Mouse (Mus musculus): ENCODE results near the gene Prkd2. TPM values are rescaled to one million over a fixed set of nuclear protein-coding genes. Genes with fewer than 3 reads are reported as not detected.

The Prkd2 gene
- polyA plus RNA-seq, 1 experiment from 2014 or later = 11.2 TPM

GRCm38 (mm10) chr7:16906889-16907559, 64.3 kb downstream of the Prkd2 start:
- H3K4me1 ChIP-seq (ENCODE audit: control insufficient read depth in 2 of 2, insufficient read depth in 2 of 2, low read length in 2 of 2) = peaks cover 30 to 49% of the 10 kb centered on the region in 2 experiments
- H3K27ac ChIP-seq (replicated peaks in 1 of 2; ENCODE audit: control insufficient read depth in 1 of 2, insufficient read depth in 1 of 2, low read depth in 2 of 2, low read length in 2 of 2) = no peak overlapping the region
- no peak for ATAC-seq (ENCODE audit: insufficient number of reproducible peaks, insufficient read depth, low FRiP score, low read depth)
- H3K4me2 ChIP-seq (ENCODE audit: low read length) = peak overlapping the region; percentile 24; the same call in 1 of the 2 replicates
- peaks cover 36% of the 10 kb centered on the region for H3K27me3 ChIP-seq (ENCODE audit: control insufficient read depth, insufficient read depth, low read length)
- H3K9ac ChIP-seq (ENCODE audit: low read length) = no peak overlapping the region
- no peak overlapping the region for H3K4me3 ChIP-seq (ENCODE audit: control insufficient read depth in 1 of 2, insufficient read depth in 1 of 2, low read depth in 1 of 2, low read length in 2 of 2)
- H3K9me3 ChIP-seq (ENCODE audit: control insufficient read depth, low read length) = no peaks in the 10 kb centered on the region
- H3K36me3 ChIP-seq (ENCODE audit: control insufficient read depth, insufficient read depth, low read length) = no peaks in the 10 kb centered on the region
- 87% methylated on average over 41 of the region's 41 CpGs for WGBS

- no peaks in the 10 kb centered on the region for H3K9me3 ChIP-seq (ENCODE audit: control insufficient read depth, low read length)
- peaks cover 32% of the 10 kb centered on the region for H3K27me3 ChIP-seq (ENCODE audit: control insufficient read depth, insufficient read depth, low read length)
- no peak overlapping the region; the same call in 1 of the 2 replicates for H3K9ac ChIP-seq (ENCODE audit: low read length)
- H3K4me2 ChIP-seq (ENCODE audit: low read length) = peak overlapping the region; percentile 24
- H3K4me3 ChIP-seq (ENCODE audit: control insufficient read depth in 1 of 2, insufficient read depth in 1 of 2, low read depth in 1 of 2, low read length in 2 of 2) = no peak overlapping the region
- no peak overlapping the region for H3K27ac ChIP-seq (replicated peaks in 1 of 2; ENCODE audit: control insufficient read depth in 1 of 2, insufficient read depth in 1 of 2, low read depth in 2 of 2, low read length in 2 of 2)
- WGBS = 6% methylated on average over 7 of the region's 7 CpGs
- H3K36me3 ChIP-seq (ENCODE audit: control insufficient read depth, insufficient read depth, low read length) = no peaks in the 10 kb centered on the region
- H3K4me1 ChIP-seq (ENCODE audit: control insufficient read depth in 2 of 2, insufficient read depth in 2 of 2, low read length in 2 of 2) = peaks cover 30 to 47% of the 10 kb centered on the region in 2 experiments
- no peak for ATAC-seq (ENCODE audit: insufficient number of reproducible peaks, insufficient read depth, low FRiP score, low read depth)
Measured at GRCm38 (mm10) chr7:16907842-16908241, 65.1 kb downstream of the Prkd2 start.

- WGBS = 22% methylated on average over 11 of the region's 11 CpGs
- Histone ChIP-seq H3K27ac (replicated peaks in 1 of 2; ENCODE audit: control insufficient read depth in 1 of 2, insufficient read depth in 1 of 2, low read depth in 2 of 2, low read length in 2 of 2) (no peak overlapping the region), H3K9ac (ENCODE audit: low read length) (no peak overlapping the region; the same call in 1 of the 2 replicates), H3K9me3 (ENCODE audit: control insufficient read depth, low read length) (no peaks in the 10 kb centered on the region), H3K27me3 (ENCODE audit: control insufficient read depth, insufficient read depth, low read length) (peaks cover 27% of the 10 kb centered on the region), H3K4me3 (ENCODE audit: control insufficient read depth in 1 of 2, insufficient read depth in 1 of 2, low read depth in 1 of 2, low read length in 2 of 2) (no peak overlapping the region), H3K4me2 (ENCODE audit: low read length) (peak overlapping the region; percentile 24), H3K4me1 (ENCODE audit: control insufficient read depth in 2 of 2, insufficient read depth in 2 of 2, low read length in 2 of 2) (peaks cover 30 to 47% of the 10 kb centered on the region in 2 experiments), H3K36me3 (ENCODE audit: control insufficient read depth, insufficient read depth, low read length) (no peaks in the 10 kb centered on the region)
- ATAC-seq (ENCODE audit: insufficient number of reproducible peaks, insufficient read depth, low FRiP score, low read depth) = no peak
Measured at GRCm38 (mm10) chr7:16908367-16908766, 65.7 kb downstream of the Prkd2 start.

DNA sequence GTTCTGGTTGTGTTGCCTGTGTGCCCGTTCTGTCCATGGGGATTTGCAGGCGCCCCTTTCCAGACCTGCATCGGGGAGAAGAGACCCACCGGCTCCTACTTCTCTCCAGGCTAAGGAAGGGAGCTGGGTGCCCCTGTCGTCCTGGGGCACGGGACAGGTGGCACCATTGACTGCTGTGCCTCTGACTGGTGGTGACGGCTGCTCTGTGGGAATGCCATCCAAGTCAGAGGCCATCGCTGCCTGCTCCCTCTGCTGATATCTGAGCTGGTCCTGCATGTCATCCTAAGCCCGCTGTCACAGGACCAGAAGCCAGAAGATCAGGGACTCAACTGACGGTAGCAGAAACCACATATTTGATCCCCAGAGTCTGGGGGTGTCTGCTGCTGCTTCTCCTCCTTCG, 66.2 kb downstream of the Prkd2 start:
- H3K4me3 ChIP-seq (ENCODE audit: control insufficient read depth in 1 of 2, insufficient read depth in 1 of 2, low read depth in 1 of 2, low read length in 2 of 2) = no peak overlapping the region
- peaks cover 30 to 47% of the 10 kb centered on the region in 2 experiments for H3K4me1 ChIP-seq (ENCODE audit: control insufficient read depth in 2 of 2, insufficient read depth in 2 of 2, low read length in 2 of 2)
- H3K27ac ChIP-seq (replicated peaks in 1 of 2; ENCODE audit: control insufficient read depth in 1 of 2, insufficient read depth in 1 of 2, low read depth in 2 of 2, low read length in 2 of 2) = no peak overlapping the region
- ATAC-seq (ENCODE audit: insufficient number of reproducible peaks, insufficient read depth, low FRiP score, low read depth) = no peak
- no peaks in the 10 kb centered on the region for H3K9me3 ChIP-seq (ENCODE audit: control insufficient read depth, low read length)
- 0 out of 2 replicates have a peak overlapping the region, but pooled peaks have one; percentile 18 for H3K4me2 ChIP-seq (ENCODE audit: low read length)
- 36% methylated on average over 11 of the region's 11 CpGs for WGBS
- H3K9ac ChIP-seq (ENCODE audit: low read length) = no peak overlapping the region
- H3K36me3 ChIP-seq (ENCODE audit: control insufficient read depth, insufficient read depth, low read length) = no peaks in the 10 kb centered on the region
- peaks cover 22% of the 10 kb centered on the region for H3K27me3 ChIP-seq (ENCODE audit: control insufficient read depth, insufficient read depth, low read length)

GRCm38 (mm10) chr7:16909909-16910308, 67.2 kb downstream of the Prkd2 start:
- no peaks in the 10 kb centered on the region for H3K9me3 ChIP-seq (ENCODE audit: control insufficient read depth, low read length)
- no peak for ATAC-seq (ENCODE audit: insufficient number of reproducible peaks, insufficient read depth, low FRiP score, low read depth)
- H3K9ac ChIP-seq (ENCODE audit: low read length) = no peak overlapping the region
- H3K4me2 ChIP-seq (ENCODE audit: low read length) = no peak overlapping the region
- H3K27ac ChIP-seq (replicated peaks in 1 of 2; ENCODE audit: control insufficient read depth in 1 of 2, insufficient read depth in 1 of 2, low read depth in 2 of 2, low read length in 2 of 2) = no peak overlapping the region
- H3K36me3 ChIP-seq (ENCODE audit: control insufficient read depth, insufficient read depth, low read length) = peaks cover 8% of the 10 kb centered on the region
- no peak overlapping the region for H3K4me3 ChIP-seq (ENCODE audit: control insufficient read depth in 1 of 2, insufficient read depth in 1 of 2, low read depth in 1 of 2, low read length in 2 of 2)
- H3K27me3 ChIP-seq (ENCODE audit: control insufficient read depth, insufficient read depth, low read length) = peaks cover 20% of the 10 kb centered on the region
- WGBS = 39% methylated on average over 10 of the region's 10 CpGs
- peaks cover 30 to 43% of the 10 kb centered on the region in 2 experiments for H3K4me1 ChIP-seq (ENCODE audit: control insufficient read depth in 2 of 2, insufficient read depth in 2 of 2, low read length in 2 of 2)

DNA sequence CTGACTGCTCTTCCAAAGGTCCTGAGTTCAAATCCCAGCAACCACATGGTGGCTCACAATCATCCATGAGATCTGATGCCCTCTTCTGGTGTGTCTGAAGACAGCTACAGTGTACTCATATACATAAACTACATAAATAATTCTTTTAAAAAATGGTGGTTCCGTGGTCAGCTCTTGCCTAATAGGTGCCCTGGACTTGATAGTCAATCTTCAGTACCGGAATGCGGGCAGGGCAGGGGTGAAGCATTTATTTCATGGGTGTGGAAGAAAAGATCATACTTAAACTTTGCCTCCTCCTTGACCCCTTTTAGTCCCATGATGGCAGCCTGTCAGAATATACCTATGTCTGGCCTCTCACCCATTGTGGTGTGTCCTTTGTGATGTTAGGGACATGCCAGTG, 69.2 kb downstream of the Prkd2 start:
- Histone ChIP-seq H3K27me3 (ENCODE audit: control insufficient read depth, insufficient read depth, low read length) (peaks cover 19% of the 10 kb centered on the region), H3K4me3 (ENCODE audit: control insufficient read depth in 1 of 2, insufficient read depth in 1 of 2, low read depth in 1 of 2, low read length in 2 of 2) (no peak overlapping the region), H3K36me3 (ENCODE audit: control insufficient read depth, insufficient read depth, low read length) (peaks cover 28% of the 10 kb centered on the region), H3K4me2 (ENCODE audit: low read length) (no peak overlapping the region), H3K9ac (ENCODE audit: low read length) (no peak overlapping the region), H3K9me3 (ENCODE audit: control insufficient read depth, low read length) (no peaks in the 10 kb centered on the region), H3K4me1 (ENCODE audit: control insufficient read depth in 2 of 2, insufficient read depth in 2 of 2, low read length in 2 of 2) (peaks cover 24 to 40% of the 10 kb centered on the region in 2 experiments), H3K27ac (replicated peaks in 1 of 2; ENCODE audit: control insufficient read depth in 1 of 2, insufficient read depth in 1 of 2, low read depth in 2 of 2, low read length in 2 of 2) (no peak overlapping the region)
- WGBS = 81% methylated on average over 3 of the region's 3 CpGs
- ATAC-seq (ENCODE audit: insufficient number of reproducible peaks, insufficient read depth, low FRiP score, low read depth) = no peak

- H3K4me1 ChIP-seq (ENCODE audit: control insufficient read depth in 2 of 2, insufficient read depth in 2 of 2, low read length in 2 of 2) = peaks cover 25 to 39% of the 10 kb centered on the region in 2 experiments
- WGBS = 78% methylated on average over 6 of the region's 6 CpGs
- H3K4me2 ChIP-seq (ENCODE audit: low read length) = no peak overlapping the region
- H3K27me3 ChIP-seq (ENCODE audit: control insufficient read depth, insufficient read depth, low read length) = peaks cover 16% of the 10 kb centered on the region
- H3K9ac ChIP-seq (ENCODE audit: low read length) = no peak overlapping the region
- ATAC-seq (ENCODE audit: insufficient number of reproducible peaks, insufficient read depth, low FRiP score, low read depth) = no peak
- no peak overlapping the region for H3K27ac ChIP-seq (replicated peaks in 1 of 2; ENCODE audit: control insufficient read depth in 1 of 2, insufficient read depth in 1 of 2, low read depth in 2 of 2, low read length in 2 of 2)
- no peak overlapping the region for H3K4me3 ChIP-seq (ENCODE audit: control insufficient read depth in 1 of 2, insufficient read depth in 1 of 2, low read depth in 1 of 2, low read length in 2 of 2)
- peaks cover 33% of the 10 kb centered on the region for H3K36me3 ChIP-seq (ENCODE audit: control insufficient read depth, insufficient read depth, low read length)
- H3K9me3 ChIP-seq (ENCODE audit: control insufficient read depth, low read length) = no peaks in the 10 kb centered on the region
Measured at GRCm38 (mm10) chr7:16912360-16912759, 69.7 kb downstream of the Prkd2 start.

All from heart, embryonic 14.5 days (tissue).